Mouse (Mus musculus) liver, embryonic 12.5 days (tissue): ENCODE results near the gene Gm49380. TPM values are rescaled to one million over a fixed set of nuclear protein-coding genes. Genes with fewer than 3 reads are reported as not detected.

ENCODE experiments used
- ATAC-seq: fragments of 200-750 bp; cut with Nextera tagmentation; 2 replicates; pipeline ENCODE4 v1.8.0; 2017; ENCODE audit warnings: moderate number of reproducible peaks, mild to moderate bottlenecking, moderate library complexity
- H3K27ac ChIP-seq: fragments of 300-500 bp; sonication (generic); 2 replicates; pipeline ENCODE4 v1.5.1; 2016; ENCODE audit warnings: mild to moderate bottlenecking
- H3K27me3 ChIP-seq: fragments of 300-500 bp; sonication (generic); replicated peaks from 2 replicates; pipeline ENCODE4 v1.6.1; 2016; ENCODE audit warnings: mild to moderate bottlenecking, moderate library complexity
- H3K36me3 ChIP-seq: fragments of 300-500 bp; sonication (generic); 2 replicates; pipeline ENCODE4 v1.6.1; 2016; ENCODE audit warnings: mild to moderate bottlenecking, moderate library complexity
- H3K4me1 ChIP-seq: fragments of 300-500 bp; sonication (generic); 2 replicates; pipeline ENCODE4 v1.6.1; 2016
- H3K4me2 ChIP-seq: fragments of 300-500 bp; sonication (generic); 2 replicates; pipeline ENCODE4 v1.6.1; 2016; ENCODE audit warnings: mild to moderate bottlenecking, moderate library complexity
- H3K4me3 ChIP-seq: fragments of 300-500 bp; sonication (generic); 2 replicates; pipeline ENCODE4 v1.5.1; 2016; ENCODE audit warnings: mild to moderate bottlenecking, moderate library complexity
- H3K9ac ChIP-seq: fragments of 300-500 bp; sonication (generic); 2 replicates; pipeline ENCODE4 v1.6.1; 2016; ENCODE audit warnings: mild to moderate bottlenecking, moderate library complexity
- H3K9me3 ChIP-seq: fragments of 300-500 bp; sonication (generic); replicated peaks from 2 replicates; pipeline ENCODE4 v1.6.1; 2016; ENCODE audit warnings: mild to moderate bottlenecking, moderate library complexity
- WGBS: fragments of 180-500 bp; shearing (Covaris S2); methylation state at CpG from one replicate; pipeline ENCODE4 v1.1.7; 2016; ENCODE audit not compliant: insufficient replicate concordance; 5-methylcytosine and 5-hydroxymethylcytosine counted together
- polyA plus RNA-seq: library from polyadenylated mRNA; unstranded; fragments of >200 nt; fragmentation: Nextera tagmentation; extraction: Ambion mirVana; gene quantifications from 2 replicates; pipeline ENCODE4 v1.2.1, GENCODE M21; 2016

The Gm49380 gene
- polyA plus RNA-seq, 1 experiment from 2014 or later = not detected

DNA sequence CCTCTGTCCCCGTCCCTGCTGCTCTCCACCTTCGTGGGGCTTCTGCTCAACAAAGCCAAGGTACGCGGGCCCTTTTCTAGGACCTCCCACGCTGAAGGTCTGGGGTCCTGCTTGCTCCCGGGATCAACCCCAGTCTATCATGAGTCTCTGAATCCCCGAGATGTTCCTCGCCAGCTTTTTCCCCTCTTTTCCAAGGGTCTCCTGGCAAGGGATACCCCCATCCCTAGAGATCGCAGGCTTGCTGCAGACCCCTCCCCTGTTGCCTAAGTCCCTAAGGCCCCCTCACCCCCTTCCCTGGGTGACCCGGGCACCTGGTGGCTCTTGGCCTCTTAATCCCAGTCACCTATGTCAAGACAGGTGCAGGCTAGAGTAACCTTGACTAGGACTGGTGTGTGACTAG, 28.0 kb downstream of the Gm49380 start:
- no peaks in the 10 kb centered on the region for H3K36me3 ChIP-seq
- peak overlapping the region; percentile 61 for H3K4me3 ChIP-seq
- H3K4me1 ChIP-seq = peaks cover 62% of the 10 kb centered on the region
- H3K9me3 ChIP-seq = no peaks in the 10 kb centered on the region
- H3K9ac ChIP-seq = peak overlapping the region; percentile 73
- 8% methylated on average over 10 of the region's 10 CpGs for WGBS
- no peak; the same call in 1 of the 2 replicates for ATAC-seq
- peak overlapping the region; percentile 96 for H3K4me2 ChIP-seq
- no peak overlapping the region for H3K27ac ChIP-seq
- H3K27me3 ChIP-seq = peaks cover 88% of the 10 kb centered on the region

DNA sequence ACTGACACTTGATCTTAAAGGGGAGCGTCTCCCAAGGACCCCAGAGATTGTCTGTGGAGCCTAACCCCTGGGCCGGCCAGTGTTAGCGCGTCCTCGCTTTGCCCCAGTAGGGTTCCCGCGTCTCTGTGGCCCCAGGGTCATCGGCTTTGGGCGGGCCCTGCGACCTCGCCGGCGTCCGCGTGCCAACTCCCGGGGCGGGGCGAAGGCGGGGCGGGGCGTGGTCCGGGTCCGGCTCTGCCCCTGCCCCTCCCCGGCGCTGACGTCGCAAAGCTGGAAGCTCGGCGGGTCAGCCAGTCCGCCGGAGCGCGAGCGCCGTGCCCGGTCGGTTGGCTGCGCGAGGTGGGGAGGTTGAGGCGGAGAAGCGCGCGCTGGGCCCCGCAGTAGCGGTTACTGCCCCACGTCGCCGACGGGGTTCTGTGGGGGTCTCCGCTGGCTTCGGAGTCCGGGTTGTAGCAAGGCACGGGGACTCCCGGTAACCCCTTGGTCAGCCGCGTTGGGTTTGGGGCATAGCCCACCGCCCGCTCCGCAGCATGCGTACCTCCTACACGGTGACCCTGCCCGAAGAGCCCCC, 28.6 kb downstream of the Gm49380 start:
- Histone ChIP-seq H3K36me3 (no peaks in the 10 kb centered on the region), H3K27me3 (peaks cover 89% of the 10 kb centered on the region), H3K9me3 (no peaks in the 10 kb centered on the region), H3K9ac (peak overlapping the region; percentile 73), H3K4me2 (peak overlapping the region; percentile 96), H3K27ac (no peak overlapping the region), H3K4me3 (peak overlapping the region; percentile 61), H3K4me1 (peaks cover 58% of the 10 kb centered on the region)
- peak; percentile 87 for ATAC-seq
- WGBS = under 1% methylated on average over 48 of the region's 62 CpGs

DNA sequence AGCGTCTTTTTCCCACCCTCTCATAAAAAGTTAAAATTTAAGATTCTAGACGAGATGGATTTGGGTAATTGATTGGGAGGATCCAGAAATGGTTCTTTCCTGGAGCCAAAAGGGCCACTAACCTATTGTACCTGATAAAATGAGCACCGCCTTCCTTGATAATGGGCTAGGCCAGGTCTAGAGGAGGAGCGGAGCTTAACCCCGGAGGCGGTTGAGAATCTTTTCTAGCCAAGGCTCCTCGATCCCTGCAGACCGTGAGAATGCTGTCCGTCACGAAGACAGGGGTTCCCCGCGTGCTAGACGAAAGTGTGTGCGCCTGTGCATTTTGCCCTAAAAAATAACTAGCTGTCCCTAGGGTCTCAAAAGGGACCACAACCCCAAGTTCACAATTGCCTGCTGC, 29.1 kb downstream of the Gm49380 start:
- Histone ChIP-seq H3K9me3 (no peaks in the 10 kb centered on the region), H3K4me2 (peak overlapping the region; percentile 96), H3K27ac (no peak overlapping the region), H3K27me3 (peaks cover 87% of the 10 kb centered on the region), H3K9ac (peak overlapping the region; percentile 49), H3K36me3 (no peaks in the 10 kb centered on the region), H3K4me1 (peaks cover 59% of the 10 kb centered on the region), H3K4me3 (peak overlapping the region; percentile 61)
- peak; percentile 27 for ATAC-seq
- WGBS = 1% methylated on average over 14 of the region's 14 CpGs

- H3K36me3 ChIP-seq = no peaks in the 10 kb centered on the region
- no peak for ATAC-seq
- H3K27me3 ChIP-seq = peaks cover 83% of the 10 kb centered on the region
- H3K4me1 ChIP-seq = peaks cover 58% of the 10 kb centered on the region
- 8% methylated on average over 23 of the region's 23 CpGs for WGBS
- peak overlapping the region; percentile 61 for H3K4me3 ChIP-seq
- H3K9ac ChIP-seq = peak overlapping the region; percentile 49; the same call in 1 of the 2 replicates
- H3K4me2 ChIP-seq = peak overlapping the region; percentile 96
- no peaks in the 10 kb centered on the region for H3K9me3 ChIP-seq
- no peak overlapping the region for H3K27ac ChIP-seq
Measured at GRCm38 (mm10) chr9:44083392-44084121, 29.7 kb downstream of the Gm49380 start.

GRCm38 (mm10) chr9:44082266-44082665, 31.0 kb downstream of the Gm49380 start:
- no peak overlapping the region for H3K4me2 ChIP-seq
- peaks cover 80% of the 10 kb centered on the region for H3K27me3 ChIP-seq
- H3K4me1 ChIP-seq = peaks cover 48% of the 10 kb centered on the region
- H3K27ac ChIP-seq = no peak overlapping the region
- no peak overlapping the region for H3K9ac ChIP-seq
- no peaks in the 10 kb centered on the region for H3K9me3 ChIP-seq
- H3K36me3 ChIP-seq = no peaks in the 10 kb centered on the region
- ATAC-seq = no peak
- no peak overlapping the region for H3K4me3 ChIP-seq
- 87% methylated on average over 5 of the region's 5 CpGs for WGBS

DNA sequence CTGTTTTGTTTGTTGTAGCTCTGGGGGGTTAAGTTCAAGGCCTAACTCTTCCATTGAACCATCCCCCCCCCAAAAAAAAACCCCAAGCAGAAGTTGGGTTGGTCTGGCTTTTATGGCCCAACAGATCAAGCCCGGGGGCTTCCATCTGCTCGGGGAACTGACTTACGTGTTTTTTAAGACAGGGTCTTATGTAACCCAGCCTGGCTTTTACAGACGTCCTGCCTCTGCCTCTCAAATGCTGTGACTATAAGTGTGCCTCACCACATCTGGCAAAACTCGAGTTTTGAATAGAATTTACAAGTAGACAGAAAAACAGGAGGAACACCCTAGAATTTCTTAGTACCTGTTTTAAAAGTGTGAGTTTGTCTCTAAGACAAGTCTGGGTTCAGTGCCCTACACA, 31.7 kb downstream of the Gm49380 start:
- peaks cover 73% of the 10 kb centered on the region for H3K27me3 ChIP-seq
- H3K4me3 ChIP-seq = no peak overlapping the region
- ATAC-seq = no peak
- no peak overlapping the region for H3K9ac ChIP-seq
- H3K4me1 ChIP-seq = peaks cover 43% of the 10 kb centered on the region
- no peaks in the 10 kb centered on the region for H3K36me3 ChIP-seq
- no peak overlapping the region for H3K27ac ChIP-seq
- no peak overlapping the region for H3K4me2 ChIP-seq
- 65% methylated on average over 5 of the region's 5 CpGs for WGBS
- H3K9me3 ChIP-seq = no peaks in the 10 kb centered on the region

DNA sequence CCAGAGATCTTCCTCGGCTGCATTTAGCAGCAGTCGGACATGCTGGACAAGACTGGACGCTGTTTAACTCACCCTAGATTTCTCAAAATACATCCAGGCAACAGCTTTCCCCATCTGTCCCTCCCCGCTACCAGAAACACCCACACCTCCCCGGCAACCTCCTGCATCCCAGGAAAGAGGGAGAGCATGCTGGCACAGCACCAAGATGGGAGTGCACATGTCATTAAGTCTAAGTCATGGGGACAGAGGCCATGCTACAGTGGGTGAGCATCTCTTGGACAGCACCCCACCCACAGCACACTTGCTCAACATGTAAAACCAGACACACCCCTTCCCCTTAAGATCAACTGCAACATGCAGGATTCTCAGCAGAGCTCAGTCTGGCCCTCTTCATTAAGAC, 32.3 kb downstream of the Gm49380 start:
- H3K9ac ChIP-seq = no peak overlapping the region
- no peak overlapping the region for H3K4me3 ChIP-seq
- no peak overlapping the region for H3K27ac ChIP-seq
- H3K27me3 ChIP-seq = peaks cover 73% of the 10 kb centered on the region
- peaks cover 37% of the 10 kb centered on the region for H3K4me1 ChIP-seq
- no peaks in the 10 kb centered on the region for H3K9me3 ChIP-seq
- no peaks in the 10 kb centered on the region for H3K36me3 ChIP-seq
- 80% methylated on average over 5 of the region's 5 CpGs for WGBS
- no peak for ATAC-seq
- no peak overlapping the region for H3K4me2 ChIP-seq

DNA sequence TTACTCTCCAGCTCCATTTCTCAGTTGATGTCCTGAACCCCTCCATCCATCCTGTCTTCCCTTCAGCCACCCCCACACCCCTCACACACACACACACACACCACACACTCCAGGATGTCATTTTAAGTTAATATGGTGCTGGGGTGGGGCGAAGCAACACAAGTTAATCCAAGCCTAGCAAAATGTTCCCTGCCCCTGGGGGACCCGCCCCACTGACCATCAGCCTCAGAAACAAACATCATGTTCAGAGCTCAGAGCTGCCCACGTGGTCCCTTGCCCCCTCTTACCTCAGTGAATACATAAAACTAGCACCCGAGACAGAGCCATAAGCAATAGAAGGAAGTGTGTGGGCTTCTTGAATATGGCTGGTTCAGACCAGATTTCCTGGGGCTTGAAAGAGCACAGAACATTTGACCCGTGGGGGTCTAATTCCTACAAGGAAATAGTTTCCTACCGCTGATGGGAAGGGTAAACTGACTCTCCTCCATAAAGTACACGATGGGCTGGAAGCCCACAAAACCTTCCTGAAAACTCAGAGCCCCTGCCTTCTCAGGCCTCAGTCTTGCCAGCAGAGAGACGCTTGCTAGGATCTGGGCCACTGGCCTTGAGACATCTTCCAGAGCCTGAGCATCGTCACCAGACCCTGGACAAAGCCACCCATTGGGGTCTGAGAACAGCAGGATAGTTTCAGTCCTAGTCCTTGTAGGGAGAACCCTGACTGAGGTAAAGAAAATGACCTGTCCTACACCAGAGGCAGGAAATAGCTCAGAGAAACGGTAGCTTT, 33.1 kb downstream of the Gm49380 start:
- peaks cover 29% of the 10 kb centered on the region for H3K4me1 ChIP-seq
- H3K27ac ChIP-seq = no peak overlapping the region
- no peak overlapping the region for H3K4me2 ChIP-seq
- H3K36me3 ChIP-seq = no peaks in the 10 kb centered on the region
- H3K9me3 ChIP-seq = no peaks in the 10 kb centered on the region
- 46% methylated on average over 10 of the region's 10 CpGs for WGBS
- no peak overlapping the region for H3K9ac ChIP-seq
- H3K27me3 ChIP-seq = peaks cover 72% of the 10 kb centered on the region
- no peak overlapping the region for H3K4me3 ChIP-seq
- no peak for ATAC-seq

DNA sequence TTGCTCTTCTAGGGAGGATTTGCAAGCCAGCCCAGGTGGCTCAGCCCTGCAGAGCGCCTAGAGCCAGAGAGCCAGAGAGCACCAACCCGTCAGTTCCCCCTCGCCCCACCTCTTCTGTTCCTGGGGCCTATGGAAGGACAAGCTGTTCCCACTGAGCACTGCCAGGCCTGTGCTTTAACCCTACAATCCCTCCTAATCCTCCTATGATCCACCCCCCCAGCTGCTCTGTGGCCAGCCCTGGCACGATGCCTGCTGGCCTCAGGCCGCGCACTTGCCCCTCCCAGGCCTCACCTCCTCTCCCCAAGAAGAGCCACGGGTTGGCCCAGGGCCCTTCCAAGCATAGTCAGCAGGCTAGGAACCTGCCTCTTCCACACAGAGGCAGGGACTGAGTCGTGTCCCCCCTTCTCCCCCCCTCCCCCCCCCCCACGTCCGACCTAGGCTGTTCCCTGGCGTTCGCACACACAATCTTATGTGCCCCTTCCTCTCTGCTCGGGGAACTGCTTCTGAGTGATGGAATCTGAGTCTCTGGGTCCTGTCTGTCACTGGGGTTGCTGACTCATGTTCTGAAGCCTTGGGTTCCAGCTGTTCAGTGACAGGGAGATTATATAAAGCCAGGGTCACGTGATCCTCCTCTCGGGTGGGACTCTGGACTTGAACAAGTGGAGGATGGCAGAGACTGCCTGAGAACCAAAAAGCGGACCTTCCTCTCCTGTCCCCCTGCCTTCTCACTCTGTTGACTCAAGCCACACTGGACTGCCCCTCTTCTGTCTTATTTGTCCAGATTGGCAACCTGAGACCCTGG, 34.1 kb downstream of the Gm49380 start:
- Histone ChIP-seq H3K36me3 (no peaks in the 10 kb centered on the region), H3K4me3 (no peak overlapping the region), H3K4me1 (peaks cover 19% of the 10 kb centered on the region), H3K27ac (no peak overlapping the region), H3K9ac (no peak overlapping the region), H3K4me2 (no peak overlapping the region), H3K27me3 (peaks cover 65% of the 10 kb centered on the region), H3K9me3 (no peaks in the 10 kb centered on the region)
- WGBS = 43% methylated on average over 16 of the region's 16 CpGs
- ATAC-seq = no peak

DNA sequence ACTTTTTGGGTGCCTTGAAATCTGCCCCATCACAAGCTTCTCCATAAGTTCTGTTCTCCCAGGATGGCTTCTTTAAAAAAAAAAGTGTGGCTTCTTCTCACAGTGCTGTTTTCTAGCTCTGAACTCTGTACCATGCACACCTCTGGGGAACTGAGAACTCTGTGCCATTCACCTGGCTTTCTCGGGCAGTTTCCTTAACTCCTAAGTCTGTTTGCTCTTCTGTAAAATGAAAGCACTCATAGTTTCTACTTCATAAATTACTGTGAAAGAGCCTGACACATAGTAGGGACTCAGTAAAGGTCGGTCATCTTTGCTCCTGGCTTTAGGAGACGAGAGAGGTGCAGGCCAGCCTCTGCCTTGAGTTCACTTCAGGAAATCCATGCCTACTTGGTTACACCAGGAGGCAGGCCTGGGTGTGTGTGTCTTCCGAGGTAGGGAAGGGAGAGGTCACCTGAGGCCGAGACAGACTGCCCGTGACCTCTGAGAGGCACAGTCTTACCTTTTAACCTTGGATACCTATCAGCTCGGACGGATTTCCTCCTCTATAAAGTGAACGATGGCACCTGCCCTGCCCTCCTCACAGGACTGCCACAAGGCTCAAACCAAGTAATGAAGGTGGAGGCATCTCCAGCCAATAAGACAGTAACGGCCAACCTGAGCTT, 35.0 kb downstream of the Gm49380 start:
- no peaks in the 10 kb centered on the region for H3K9me3 ChIP-seq
- H3K4me2 ChIP-seq = no peak overlapping the region
- ATAC-seq = no peak
- no peak overlapping the region for H3K27ac ChIP-seq
- no peak overlapping the region for H3K4me3 ChIP-seq
- H3K4me1 ChIP-seq = peaks cover 10% of the 10 kb centered on the region
- H3K9ac ChIP-seq = no peak overlapping the region
- no peaks in the 10 kb centered on the region for H3K36me3 ChIP-seq
- 66% methylated on average over 10 of the region's 10 CpGs for WGBS
- H3K27me3 ChIP-seq = peaks cover 57% of the 10 kb centered on the region

- H3K36me3 ChIP-seq = no peaks in the 10 kb centered on the region
- no peak for ATAC-seq
- H3K4me2 ChIP-seq = no peak overlapping the region
- H3K27ac ChIP-seq = no peak overlapping the region
- WGBS = 73% methylated on average over 11 of the region's 11 CpGs
- H3K4me1 ChIP-seq = peaks cover 12% of the 10 kb centered on the region; the same call in 1 of the 2 replicates
- no peak overlapping the region for H3K4me3 ChIP-seq
- peaks cover 57% of the 10 kb centered on the region for H3K27me3 ChIP-seq
- no peak overlapping the region for H3K9ac ChIP-seq
- H3K9me3 ChIP-seq = no peaks in the 10 kb centered on the region
Measured at GRCm38 (mm10) chr9:44077266-44077910, 35.9 kb downstream of the Gm49380 start.
